Mouse (Mus musculus): ENCODE measurements at regions not wholly inside any gene's neighbourhood (a gene's known extent, or its start where the extent isn't known, plus 50 kb on each side); places are given as distances from the start of the nearest gene placed in this dataset.

DNA sequence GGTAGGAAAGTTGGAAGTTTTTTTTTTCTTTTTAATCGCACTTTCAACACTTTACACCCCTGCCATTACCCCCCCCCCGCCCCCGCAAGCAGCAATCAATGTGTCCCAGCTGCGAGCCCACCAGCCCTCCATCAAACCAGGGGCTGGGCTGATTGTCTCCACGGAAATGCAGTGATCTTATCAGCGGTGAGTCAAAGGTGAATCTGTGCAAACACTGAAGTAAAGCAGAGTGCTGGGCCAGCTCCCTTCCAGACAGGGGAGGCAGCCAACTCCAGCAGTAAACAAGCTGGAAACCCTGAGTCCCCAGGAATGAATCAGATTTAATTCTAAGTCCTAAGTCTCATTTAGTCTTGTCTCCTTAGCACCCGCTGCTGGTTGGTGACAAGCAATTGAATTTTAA lies 234.3 kb upstream of the Gpc5 start:
- DNase-seq (ENCODE audit: low read depth), result no peak

DNA sequence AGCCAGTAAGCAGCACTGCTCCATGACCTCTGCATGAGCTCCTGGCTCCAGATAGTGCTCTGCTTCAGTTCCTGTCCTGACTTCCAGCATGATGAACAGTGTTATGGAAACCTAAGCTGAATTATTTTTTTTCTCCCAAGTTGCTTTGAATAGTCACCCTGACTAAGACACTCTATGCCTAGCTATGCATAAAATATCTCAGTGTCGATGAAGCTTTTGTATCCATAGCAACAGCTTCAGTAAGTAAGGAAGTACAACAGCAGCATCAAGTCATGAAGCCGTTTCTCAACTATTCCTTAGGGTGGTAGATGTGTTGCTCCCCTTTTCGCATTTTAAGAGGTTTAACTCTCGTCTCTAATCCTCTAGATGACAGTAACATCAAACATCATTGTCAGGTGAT lies 228.4 kb upstream of the Gpc5 start:
- no peak for DNase-seq (ENCODE audit: low read depth)

DNA sequence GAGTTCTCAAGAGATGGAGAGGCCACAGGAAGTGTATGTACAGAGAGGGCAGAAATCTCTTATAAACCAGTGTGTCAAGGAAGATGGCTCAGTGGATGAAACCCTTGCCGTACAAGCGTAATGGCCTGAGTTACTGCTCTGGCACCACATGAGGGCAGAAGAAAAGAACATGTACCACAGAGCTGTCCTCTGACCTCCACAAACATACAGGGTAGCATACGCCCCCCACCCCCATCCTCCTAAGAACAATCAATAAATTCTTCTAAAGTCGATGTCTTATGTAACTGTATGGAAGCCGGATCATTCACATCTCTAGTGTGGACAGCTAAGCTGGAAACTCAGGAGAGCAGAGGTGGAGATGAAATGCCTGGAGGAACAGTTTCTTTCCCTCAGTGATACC lies 227.9 kb upstream of the Gpc5 start:
- no peak for DNase-seq (ENCODE audit: low read depth)

DNA sequence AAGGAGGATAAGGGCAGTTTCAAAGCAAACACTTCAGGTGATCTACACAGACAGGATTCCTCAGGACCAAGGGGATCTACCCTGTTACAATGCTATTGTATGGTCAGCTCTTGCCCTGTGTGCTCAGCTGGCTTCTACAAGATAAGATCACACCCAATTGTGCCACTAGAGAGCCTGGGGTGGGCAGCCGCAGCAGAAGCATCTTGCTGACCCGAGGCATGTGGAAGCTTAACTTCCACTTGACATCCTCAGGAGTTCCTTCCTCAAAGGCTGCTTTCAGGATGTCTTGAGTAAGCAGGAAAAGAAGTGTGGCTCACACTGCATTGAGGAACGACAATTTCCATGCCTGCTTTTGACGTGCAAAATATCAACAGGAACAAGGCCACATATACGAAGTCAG lies 222.8 kb upstream of the Gpc5 start:
- no peak for DNase-seq (ENCODE audit: low read depth)

DNA sequence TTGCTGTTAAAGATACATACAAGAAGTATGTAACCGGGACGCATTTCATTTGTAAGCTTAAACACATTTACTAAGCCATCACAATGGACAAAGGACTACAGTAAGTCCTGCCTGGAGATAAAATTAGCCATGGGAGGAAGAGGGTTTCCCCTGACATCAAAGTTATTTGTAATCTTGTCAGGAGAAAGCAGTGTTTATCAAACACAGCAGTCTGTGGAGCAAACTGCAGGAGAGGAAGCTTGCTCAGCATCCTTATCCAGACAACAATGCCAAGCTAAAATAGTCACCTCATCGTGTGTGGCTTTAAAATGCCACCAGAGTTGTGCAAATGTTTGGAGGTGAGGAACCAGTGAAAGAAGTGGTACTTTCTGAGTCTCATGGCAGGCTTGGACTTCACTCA lies 216.9 kb upstream of the Gpc5 start:
- DNase-seq (ENCODE audit: low read depth), result no peak

DNA sequence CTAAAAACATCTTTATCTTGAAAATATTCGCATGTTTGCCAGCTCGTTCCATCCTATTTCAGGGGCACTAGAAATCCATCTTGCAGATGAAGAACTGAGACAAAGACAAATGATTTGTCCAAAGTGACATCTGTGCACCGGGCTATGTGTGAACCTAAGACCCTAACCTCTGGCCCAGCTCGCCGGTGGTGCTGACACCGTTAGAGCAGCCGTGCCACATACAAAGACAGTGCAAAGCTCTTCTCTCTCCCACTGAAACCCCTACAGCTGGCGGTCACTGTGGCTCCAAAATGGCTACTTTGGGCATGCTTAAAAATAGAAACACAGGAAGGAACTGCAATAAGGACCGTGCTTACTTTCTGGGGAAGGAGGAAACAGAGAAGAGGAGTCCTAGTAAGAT lies 215.6 kb upstream of the Gpc5 start:
- DNase-seq (ENCODE audit: low read depth), result no peak

DNA sequence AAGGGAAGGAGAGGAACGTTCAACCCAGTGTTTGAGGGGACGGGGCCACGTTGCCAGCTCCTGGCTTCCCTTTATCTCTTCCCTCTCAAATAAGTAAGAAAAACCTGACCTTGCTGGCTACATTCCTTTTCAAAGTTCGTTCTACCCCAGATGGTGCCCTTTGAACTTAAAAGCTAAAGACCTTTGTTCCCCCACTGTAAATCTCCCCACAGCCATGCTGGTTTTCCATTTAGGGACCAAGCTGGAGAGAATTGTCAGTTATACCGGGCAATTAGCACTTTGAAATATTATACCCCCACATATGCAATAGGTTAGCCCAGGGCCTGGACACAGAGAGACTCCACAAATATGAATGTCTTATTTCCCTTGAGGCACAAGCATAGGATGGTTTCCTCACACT lies 214.5 kb upstream of the Gpc5 start:
- DNase-seq (ENCODE audit: low read depth), result no peak

DNA sequence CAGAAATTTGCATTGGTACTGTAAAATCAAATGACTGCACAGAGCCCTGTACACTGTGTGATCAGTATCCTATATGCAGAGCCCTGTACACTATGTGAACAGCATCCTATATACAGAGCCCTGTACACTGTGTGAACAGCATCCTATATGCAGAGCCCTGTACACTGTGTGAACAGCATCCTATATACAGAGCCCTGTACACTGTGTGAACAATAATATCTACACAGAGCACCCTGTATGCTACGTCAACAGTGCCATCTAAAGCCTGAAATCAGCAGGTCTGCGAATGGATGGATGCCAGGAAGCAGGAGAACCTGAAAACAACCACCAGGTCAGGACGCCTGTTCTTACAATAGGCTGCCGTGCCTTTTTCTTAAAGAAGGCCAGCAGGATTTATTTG lies 211.7 kb upstream of the Gpc5 start:
- DNase-seq (ENCODE audit: low read depth), result no peak

DNA sequence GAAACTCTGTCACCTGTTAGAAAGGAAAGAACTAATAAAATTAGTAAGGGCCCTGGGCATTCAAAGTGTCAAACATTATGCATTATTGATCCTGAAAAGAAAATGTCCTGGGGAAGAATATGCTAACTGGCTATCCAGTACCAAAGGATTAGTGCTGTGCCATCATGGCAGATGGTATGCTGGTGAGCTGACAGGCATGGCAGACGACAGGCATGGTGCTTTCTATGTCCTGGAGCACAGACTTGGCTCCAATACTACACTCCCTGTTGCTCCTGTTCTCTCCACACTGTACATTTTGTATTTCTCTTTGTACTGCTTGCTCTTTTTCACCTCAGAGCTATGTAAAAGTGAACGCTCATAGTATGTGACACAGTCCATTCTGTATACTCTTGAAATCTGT lies 187.9 kb upstream of the Gpc5 start:
- DNase-seq (ENCODE audit: low read depth), result no peak

DNA sequence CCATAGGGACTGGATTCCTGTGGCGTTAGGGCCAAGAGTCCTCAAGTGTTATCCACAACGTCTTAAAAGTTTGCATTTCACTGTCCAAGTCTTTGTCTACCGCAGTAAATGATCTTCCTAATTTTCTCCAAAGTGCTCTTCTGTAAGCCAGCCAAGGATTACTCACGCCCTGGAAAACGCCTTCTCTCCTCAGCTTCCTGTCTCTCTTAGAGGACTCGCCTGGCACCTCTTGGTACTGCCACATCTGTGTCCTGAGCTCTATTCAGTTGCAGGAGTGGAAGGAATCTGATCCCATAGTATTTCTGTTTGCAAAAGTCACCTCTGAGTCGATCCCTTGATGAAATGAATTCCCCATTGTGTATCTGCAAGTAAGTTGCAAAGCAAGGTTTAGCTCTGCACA lies 179.7 kb upstream of the Gpc5 start:
- no peak for DNase-seq (ENCODE audit: low read depth)

DNA sequence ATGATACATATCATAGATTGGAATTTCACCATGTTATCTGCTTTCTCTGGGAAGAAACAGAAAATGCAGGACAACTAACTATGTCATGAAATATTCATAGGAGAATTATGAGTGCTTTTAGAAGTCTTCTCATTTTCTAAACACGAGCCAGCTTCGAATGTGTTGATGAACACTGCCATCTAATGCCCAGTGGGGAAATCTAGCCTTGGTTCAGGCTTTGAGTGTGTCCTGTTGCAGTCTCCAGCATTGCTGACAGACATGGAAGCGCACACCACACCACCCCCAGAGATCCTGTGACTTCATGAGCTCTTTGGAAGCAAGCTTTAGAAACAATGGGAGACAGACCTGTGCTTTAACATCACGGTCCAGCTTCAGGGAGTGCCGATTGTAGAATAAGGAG lies 178.8 kb upstream of the Gpc5 start:
- DNase-seq (ENCODE audit: low read depth), result no peak

DNA sequence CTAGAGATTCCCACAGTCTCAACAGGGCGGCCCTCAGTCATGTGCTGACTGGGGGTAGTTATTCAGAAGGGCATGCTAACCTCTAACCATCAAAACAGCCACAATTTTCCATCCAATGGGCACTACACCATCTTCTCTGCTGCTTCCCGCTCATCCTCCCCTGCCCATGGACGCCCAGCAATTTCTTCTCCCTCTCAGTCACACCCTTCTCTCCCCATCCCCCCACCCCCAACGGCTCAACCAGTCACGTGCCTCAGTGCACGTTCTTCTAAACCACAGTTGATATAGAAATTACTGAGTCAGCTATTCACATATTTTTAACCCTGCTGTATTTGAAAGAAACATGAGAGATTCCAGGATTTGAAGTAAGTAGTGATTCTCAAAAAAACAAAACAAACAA lies 146.3 kb upstream of the Gpc5 start:
- no peak for DNase-seq (ENCODE audit: low read depth)

DNA sequence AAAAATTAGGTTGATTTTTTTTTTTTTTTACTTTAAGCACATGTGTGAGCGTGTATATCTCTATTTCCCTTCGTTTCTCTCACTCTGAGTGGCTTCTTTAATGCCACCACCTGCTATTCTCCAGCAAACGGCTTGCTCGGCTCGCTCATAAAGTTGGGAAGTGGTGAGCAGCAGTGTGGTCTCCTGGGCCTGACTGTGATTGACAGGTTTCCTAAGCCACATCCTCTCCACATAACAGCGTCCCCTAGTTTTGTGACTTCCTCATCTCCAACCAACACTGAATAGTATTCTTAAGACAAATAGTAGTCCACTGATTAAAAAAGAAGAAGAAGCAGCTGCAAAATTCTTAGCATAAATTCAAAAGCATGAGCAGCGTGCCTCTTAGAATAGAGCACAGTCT lies 145.7 kb upstream of the Gpc5 start:
- no peak for DNase-seq (ENCODE audit: low read depth)

DNA sequence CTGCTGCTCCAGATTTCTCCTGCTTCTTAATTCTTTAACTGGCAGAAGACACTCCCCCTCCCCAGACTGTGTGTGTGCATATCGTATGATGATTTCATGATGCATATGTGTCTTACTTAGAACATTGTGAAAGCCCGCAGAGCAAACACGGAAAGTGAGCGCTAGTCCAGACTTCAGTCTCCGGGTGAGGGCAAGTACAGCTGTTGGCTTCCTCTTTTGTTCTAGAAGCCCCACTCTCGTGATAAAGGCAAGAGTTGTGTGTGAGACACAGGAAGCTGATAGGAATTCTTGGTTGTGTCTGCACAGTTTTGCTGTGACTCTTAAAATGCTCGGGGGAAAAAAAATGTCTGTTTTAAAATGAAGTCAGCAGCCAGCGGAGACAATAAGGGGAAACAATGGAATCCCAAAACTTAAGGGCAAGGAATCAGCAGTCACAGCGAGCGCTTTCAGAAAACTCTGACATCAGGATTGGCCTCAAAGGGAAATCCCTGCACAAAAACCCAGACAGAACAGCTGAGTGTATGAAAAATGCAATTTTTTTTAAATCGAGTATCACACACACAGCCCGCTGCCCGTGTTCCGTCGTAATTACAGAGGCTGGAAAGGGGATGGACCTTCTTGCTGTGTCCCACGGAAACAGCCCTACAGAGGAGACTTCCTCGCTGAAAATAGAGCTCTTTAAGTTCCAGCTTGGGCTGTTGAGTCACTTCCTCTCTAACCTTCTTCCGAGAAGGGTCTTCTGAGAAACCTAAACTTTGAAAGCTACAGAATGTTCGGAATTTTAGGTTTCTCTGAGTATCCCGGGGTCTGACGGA lies 143.5 kb upstream of the Gpc5 start:
- no peak for DNase-seq (ENCODE audit: low read depth)

DNA sequence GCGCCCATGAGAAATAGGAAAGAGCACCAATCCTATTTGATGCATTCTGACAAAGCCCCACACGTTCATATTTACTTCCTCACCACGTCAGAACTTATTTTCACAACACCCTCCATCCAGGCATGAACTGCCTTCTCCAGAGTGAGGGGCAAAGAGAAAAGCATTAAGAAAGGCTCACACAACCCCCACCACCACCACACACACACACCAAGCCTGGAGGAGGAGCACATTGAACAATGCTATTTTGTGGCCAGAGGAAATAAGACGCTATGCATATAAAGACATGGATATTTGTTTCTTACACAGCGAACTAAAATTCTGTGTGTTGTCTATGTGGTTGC lies 142.9 kb upstream of the Gpc5 start:
- DNase-seq (ENCODE audit: low read depth), result no peak

DNA sequence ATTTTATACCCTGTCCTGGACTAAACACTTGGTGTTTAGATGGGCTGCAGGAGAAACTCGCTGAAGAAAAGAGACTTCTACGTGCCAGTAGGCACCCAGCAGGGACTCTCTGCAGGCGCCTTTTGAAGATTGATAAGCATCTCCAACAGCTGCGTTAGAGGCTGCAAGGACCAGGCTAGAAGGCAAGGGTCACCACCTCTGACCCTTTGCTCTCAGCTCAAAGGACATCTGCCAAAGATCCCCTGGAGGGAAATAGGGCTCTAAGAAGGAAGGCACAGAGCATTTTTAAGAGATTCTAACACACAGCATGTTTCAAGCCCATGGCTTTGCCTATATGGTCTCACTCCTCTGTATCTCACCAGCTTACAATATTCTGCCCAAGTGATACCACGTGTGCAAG lies 139.7 kb upstream of the Gpc5 start:
- no peak for DNase-seq (ENCODE audit: low read depth)

DNA sequence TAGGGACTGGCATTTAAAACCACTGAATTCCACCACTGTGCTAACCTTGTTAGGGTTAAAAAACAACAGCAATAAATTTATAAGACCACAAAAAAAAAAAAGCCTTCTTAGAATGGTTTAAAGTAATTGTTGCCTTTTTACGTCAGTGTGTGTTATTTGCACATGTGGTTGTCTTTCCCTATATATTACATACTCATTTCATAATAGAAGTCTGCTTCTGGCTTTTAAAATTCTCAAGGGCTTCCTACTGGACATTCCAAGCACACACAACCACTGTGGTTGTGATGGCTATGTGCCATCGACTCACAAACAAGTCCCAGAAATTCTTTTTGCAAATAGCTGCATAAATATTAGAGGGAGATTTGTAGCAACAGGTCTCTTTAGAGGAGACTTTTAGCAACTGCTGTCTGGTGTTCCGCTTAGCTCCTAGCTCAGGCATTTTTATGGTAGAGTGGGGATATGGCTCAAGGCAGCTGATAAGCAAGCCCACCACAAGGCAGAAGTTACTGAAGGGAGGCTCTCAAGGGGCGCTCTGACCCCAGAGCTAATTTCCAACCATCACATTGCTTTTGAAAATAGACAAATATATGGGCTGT lies 138.8 kb upstream of the Gpc5 start:
- no peak for DNase-seq (ENCODE audit: low read depth)

DNA sequence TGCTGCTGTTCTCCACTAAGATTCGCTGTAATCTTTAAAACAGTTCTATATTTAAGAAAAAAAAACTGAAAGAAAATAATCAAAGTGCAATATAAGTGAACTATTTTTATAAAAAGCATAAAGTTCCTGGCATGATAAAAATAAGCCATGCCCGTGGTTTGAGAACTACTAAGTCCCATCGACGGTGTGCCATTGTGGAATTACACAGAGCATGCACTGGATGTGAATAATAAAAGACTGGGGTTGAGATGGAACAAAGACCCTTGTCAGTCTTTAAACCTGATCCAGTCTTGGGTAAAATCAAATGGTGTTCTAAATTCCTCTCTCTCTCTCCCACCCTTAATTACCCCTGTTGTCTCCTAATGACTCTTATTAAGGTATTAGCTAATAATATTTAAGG lies 137.7 kb upstream of the Gpc5 start:
- DNase-seq (ENCODE audit: low read depth), result no peak

DNA sequence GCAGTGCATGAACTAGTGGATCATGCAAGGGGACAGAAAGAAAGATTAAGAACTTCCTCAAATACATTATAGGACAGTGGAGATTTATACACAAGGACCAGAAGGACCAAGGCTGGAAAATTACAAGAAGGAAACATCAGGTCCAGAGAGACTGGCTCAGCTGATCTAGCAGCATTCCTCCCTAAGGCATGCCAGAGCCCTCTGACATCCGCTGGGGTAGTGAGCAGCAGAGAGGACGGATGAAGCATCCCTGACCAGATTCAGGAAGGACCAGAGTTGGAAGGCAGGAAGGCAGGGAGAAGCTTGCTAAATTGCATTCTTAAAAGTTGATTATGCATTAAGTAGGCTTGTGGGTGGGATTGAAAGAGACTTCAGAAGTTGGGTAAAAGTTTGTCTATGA lies 136.4 kb upstream of the Gpc5 start:
- DNase-seq (ENCODE audit: low read depth), result no peak

DNA sequence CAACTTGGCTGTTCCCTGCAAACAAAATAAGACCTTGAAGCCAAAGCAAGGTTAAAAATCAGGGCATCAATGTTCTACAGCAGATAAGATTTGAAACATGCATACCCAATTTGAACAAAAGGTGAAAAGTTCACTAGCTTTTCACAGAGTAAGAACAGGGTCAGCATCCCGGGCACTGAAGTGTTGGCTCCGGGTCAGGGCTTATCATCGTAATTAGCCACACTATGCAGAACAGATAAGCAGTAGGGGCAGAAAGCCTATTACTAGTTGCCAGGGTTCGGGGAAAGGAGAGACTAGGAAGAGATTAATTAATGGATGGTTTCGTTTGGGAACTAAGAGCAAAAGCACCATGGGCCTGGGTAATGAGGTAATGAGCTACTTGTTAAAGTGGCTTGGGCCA lies 131.7 kb upstream of the Gpc5 start:
- no peak for DNase-seq (ENCODE audit: low read depth)

DNA sequence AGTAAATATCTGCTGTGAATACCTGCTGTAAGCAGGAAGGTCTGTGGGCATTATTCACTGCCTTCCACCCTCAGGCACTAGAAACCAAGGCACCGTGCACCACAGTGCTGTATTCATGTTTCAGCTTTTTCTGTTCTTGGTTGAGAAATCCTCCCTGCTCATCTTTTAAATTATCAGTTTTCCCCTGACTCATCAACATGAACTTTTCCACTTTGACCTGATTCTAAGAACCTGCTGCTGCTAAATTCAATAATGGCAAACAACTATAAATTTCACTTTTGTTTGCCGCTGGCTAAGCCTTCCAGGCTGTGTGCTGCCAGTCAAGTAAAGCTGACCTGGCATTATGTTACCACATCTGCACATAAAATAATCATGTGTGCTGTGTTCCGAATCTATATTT lies 126.1 kb upstream of the Gpc5 start:
- no peak for DNase-seq (ENCODE audit: low read depth)

DNA sequence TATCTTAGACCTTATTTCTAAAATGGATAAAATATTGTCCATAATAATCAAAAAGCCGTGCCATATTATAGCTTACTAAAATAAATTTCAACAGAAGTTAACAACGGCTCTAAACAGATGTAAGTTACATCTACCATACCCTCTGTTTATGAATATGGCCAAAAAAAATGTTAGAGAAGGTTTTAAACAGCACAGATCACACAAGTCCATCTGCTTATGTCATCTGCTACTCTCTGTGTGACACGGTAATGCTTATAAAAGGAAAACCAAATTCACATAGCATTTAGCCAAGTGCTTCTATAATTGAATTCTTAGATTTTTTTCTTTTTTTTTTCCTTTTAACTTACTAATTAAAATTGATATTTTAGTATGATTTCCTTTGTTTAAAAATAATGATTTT lies 123.0 kb upstream of the Gpc5 start:
- no peak for DNase-seq (ENCODE audit: low read depth)

DNA sequence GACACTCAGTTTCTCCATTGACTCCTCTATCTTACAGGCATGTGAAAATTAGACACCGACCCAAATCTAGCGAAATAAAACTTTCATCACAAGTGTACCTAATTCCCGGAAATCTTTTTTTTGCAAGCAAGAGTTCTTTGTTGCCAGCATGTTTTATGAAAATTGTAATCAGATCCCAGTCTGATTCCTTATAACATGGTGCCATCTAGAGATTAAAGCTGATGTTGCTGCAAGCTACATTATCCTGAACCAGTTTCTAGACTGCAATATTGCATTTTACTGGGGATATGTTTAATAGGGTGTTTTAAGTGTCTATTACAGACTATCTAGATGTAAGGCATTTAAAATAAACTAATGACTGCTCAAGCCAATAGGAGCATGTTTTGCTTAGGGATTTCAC lies 110.9 kb upstream of the Gpc5 start:
- no peak for DNase-seq (ENCODE audit: low read depth)

DNA sequence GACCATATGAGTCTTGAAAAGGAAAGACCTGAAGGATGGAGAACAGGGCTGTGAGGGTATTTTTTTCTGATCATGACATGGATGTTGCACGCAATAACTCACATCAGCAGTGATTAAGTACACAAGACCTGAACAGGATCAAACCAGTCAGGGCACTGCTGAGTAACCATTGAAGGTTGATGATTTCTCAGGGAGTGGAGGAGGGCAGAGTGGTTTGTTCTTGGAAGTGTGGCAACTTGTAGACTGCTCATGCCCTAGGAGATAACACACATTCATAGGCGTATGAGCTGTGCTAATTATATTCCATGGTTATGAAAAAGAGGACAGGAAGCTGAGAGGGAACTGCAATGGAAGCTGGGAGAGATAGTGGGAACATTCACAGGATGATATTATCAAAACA lies 88.8 kb upstream of the Gpc5 start:
- DNase-seq (ENCODE audit: low read depth), result no peak

All from gonadal fat pad, adult 2 months (tissue).